Mouse (Mus musculus): ENCODE data around the gene Snrnp35.
A peak's percentile ranks its signal among the peaks of the same experiment; 100 is the strongest.

The Snrnp35 gene

DNA sequence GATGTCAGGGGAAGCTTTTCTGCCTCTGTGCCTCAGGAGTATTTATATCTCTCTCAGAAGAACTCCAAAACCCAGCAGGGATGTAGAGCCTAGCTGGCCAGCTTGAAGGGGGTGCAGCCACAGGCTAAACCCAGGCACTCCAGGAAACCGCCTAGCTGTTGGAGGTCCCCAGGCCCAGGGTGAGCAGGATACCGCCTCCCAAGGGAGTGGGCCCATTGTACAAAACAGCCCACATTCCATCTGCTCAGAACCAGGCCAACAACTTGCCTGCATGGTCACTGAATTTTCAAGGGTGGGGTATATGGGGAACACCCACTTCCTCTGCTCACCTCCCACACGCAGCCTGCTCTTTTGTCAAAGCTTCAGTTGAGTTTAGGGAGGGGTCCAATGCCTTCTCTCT is 17.6 kb downstream of the Snrnp35 start:
- no peak for DNase-seq (ENCODE audit: low spot score)

DNA sequence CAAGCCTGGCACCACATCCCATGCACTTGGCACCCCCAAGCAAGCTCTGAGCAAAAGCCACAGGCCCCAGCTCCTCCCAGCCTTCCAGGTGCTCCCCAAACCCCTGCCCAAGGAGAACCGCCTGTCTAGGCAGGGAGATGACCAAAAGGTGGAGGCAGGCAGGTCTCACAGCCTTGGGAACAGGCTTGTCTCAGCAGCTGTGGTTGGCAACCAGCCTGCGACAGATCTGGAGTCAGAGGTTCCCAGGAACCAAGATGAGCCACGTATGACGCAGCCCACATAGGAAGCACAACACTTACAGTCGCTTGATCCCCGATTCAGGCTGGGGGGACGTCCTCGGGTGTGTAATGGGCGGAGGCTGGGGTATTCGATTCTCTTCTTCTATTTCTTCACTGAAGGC is 18.6 kb downstream of the Snrnp35 start:
- DNase-seq (ENCODE audit: low spot score) = no peak

DNA sequence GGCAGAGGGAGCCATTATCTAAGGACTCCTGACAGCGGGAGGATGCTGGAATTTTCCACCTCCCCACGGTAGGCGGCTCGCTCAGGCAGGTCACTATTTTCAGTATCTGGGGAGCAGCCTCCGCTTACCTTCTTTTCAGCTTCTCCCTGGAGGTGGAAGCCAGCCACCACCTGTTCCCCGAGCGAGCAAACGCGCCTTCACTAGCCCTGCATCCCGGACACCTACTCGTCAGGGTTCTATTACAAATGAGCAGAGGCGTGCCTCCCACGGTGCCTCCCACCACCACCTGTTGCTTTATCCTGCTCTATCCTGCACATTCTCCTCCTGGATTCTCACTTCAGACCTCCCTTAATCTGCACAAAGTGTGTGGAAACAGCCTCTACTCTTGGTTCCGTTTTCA is 20.8 kb downstream of the Snrnp35 start:
- no peak for DNase-seq (ENCODE audit: low spot score)

DNA sequence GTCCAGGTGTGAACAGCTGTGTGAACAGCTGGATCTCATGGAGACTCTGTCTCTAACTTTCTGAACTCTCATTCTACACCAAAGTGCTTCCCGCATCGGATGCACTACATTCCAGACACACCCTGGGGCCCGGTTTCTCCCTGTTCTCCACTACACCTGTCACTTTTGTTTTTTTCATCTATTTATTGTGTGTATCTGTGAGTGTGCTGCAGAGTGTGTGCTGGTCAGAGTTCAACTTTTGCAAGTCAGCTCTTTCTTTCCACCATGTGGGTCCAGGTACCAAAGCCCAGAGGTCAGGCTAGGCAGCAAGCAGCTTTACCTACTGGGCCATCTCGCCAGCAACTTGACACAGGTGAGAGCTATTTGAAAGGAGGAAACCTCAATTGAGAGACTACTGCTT is 22.3 kb downstream of the Snrnp35 start:
- DNase-seq (ENCODE audit: low spot score) = no peak

DNA sequence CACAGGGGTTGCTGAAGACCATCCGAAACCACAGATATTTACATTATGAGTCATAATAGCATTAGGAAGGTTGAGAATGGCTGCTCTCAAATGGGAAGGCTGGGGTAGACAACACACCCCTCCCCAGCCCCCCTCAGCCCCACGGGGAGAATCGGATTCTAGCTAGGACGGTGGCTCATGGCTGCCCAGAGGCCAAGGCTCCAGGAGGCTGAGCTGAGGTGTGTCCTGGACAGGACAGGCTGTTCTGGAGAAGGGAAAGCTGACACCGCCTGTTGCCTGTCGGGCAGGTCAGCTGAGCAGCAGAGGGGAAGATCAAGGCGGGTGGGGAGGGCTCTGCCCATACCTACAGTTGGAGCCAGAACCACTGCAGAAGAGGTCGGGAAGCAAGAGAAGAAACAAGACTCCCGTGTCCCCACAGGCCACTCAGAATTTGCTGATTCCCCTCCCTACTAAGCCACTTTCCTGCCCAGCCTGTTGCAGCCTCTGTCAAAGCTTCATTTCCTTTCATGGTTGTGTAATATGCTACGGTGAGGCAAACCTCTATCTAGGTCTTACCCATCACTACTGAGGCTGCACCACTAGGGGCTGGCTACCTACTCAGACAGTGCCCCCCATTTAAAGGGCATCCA is 23.9 kb downstream of the Snrnp35 start:
- no peak for DNase-seq (ENCODE audit: low spot score)

DNA sequence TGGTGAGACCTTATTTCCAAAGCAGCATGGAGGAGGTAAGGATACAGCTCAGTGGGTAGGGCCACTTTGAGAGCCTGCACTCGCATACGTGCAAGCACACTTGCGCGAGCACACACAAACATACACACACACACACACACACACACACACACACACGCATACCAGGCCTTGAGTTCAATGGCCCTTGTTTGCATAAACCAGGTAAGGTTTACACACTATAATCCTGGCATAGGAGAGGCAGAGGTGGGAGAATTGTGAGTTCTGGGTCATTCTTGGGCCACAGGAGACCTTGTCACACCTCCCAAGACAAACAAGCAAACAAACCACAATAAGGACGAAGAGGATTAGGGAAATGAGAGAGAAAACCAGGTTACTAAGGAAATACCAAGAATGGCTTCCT is 26.3 kb downstream of the Snrnp35 start:
- DNase-seq (ENCODE audit: low spot score) = no peak

DNA sequence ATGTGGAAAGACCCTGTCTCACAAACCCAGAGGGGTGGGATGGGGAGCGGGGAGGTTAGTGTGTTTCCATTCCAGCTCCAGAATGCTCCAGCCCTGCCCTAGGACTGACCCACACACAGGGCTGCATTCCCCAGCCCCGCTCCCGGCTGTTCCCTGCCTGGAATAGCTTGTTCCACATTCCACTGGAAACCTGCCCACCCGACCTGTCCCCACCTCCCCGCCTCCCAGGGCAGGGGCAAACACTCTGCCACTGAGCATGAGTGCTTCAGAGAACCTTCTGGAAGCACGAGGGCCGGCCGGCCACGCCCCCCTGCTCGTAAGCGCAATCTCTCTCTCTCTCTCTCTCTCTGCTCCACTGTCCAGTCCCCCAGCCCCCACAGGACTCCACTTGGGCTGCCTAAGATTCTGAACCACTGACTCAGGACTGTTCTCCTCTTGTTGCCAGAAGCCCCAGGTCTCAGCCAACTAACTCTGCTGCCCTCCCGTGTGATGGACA is 26.9 kb downstream of the Snrnp35 start:
- DNase-seq (ENCODE audit: low spot score) = no peak

DNA sequence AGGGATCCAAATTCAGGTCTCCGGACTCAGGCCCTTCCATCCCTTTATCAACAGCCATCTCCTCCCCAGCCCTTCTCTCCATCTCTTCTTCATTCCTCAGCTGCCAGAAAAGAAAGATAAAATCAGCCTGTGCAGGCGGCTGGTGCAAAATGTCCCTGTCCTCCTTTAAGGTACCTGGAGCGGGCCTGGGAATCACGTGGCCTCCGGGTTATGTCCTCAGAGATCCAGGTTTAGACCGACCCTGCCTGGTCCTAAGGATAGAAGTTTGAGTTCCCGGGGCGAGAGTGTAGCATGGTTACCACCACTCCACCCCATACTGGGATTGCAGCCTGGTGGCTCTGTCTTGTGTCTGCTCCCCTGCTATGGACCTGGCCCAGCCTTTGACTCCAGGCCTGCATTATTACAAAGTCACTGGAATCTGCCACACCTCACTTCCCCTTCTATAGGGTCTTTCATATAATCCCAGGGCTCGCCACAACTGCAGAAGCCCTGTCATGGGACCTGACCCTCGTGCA is 27.7 kb downstream of the Snrnp35 start:
- no peak for DNase-seq (ENCODE audit: low spot score)

DNA sequence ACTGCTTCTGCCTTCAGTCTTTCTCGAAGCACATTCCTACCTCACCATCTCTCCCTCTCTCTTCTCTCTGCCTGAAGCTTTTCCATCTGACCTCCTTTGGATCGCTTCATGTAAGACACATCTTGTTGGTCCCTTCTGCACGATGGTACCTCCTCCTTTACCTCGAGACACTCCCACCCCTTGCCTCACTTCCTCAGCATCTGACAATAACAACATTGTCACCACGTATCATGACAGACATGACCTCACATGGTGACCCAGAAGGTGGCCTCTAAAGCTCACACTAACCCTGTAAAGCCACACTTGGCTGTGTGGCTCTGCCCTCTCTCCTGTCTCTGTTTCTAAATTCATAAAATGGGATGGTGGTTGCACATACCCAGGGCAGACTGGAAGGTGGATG is 32.9 kb downstream of the Snrnp35 start:
- no peak for DNase-seq (ENCODE audit: low spot score)

DNA sequence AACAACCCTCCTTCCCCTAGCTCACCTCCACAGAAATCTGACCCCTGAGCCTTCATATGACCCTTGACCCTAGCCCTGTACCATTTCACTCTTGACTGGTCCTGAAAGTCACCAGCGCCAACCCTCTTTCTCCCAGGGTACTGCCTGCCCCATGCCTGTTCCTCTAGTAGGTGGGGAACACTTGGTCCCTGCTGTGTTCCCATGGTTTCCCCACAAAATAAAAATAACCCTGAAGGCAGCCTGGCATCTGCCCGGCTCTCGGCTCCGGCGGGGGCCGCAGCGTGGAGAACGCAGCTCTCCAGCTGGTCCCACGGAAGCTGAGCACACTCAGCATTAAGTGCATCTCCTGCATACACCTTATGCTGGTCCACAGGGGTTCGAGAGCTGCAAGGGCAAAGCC is 35.7 kb downstream of the Snrnp35 start:
- DNase-seq (ENCODE audit: low spot score) = no peak

DNA sequence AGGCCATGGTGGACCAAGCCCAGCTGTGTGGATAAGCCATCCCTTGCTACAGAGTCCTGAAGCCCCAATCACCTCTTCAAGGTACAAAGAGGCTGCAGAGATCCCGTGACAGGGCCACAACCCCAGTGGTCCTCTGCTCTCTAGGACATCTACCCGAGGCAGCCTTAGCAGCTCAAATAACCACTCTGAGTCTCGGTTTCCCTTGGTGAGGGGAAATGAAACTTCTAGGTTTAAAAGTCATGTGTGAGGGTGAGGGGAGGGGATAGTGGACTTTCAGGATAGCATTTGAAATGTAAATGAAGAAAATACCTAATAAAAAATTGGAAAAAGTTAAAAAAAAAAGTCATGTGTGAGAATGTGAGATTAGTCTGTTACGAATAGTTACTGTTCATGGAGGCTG is 38.7 kb downstream of the Snrnp35 start:
- DNase-seq (ENCODE audit: low spot score) = no peak

DNA sequence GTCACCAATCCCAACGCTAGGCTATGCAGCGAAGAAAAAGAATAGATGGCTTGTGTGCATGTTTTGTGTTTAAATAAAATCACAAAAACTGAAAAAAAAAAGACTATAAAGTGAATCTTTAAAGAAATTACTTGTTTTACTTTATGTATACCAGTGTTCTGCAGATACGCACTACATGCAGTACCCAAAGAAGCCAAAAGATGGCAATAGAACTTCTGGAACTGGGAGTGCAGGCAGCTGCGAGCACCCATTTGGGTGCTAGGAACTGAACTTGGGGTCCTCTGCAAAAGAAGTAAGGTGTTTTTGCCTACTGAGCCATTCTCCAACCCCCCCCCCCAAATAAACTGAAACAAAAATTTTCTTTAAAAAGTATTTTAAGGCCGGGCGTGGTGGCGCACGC is 40.1 kb downstream of the Snrnp35 start:
- DNase-seq (ENCODE audit: low spot score) = no peak

DNA sequence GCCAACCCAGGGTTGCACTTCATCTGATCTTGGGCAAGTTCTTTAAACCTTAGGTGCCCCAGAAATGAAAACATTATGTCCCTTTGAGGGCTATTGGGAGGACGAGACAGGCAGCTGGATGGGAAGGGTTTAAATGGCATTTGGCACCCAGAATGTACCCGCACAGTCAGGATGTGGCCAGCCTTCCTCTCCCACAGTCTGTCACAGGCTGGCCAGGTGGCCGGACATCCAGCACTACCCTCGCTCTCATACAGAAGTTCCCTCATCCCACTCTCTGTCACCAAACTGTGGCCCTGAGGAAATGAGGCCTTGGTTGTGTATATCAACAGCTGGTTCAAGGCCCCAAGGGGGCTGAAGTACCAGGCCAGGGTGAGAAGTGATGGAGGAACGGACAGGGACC is 42.0 kb downstream of the Snrnp35 start:
- DNase-seq (ENCODE audit: low spot score) = no peak

DNA sequence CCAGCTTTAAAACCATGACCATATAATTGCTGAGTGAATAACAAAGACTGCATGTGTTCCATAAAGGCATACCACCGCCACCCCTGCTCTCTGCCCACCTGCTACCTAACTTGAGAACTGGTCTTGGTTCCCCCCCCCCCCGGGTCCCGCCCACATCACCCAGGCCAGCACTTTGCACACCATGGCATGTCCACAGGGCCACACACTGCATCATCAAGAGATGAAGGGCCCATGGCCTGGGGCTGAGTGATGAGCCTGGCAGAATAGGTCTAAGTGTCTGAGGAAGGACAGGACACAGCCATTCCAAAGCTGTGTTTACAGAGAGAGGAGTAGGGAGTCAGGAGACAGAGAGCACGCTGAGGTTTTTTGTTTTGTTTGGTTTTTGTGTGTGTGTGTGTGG is 45.4 kb downstream of the Snrnp35 start:
- no peak for DNase-seq (ENCODE audit: low spot score)

DNA sequence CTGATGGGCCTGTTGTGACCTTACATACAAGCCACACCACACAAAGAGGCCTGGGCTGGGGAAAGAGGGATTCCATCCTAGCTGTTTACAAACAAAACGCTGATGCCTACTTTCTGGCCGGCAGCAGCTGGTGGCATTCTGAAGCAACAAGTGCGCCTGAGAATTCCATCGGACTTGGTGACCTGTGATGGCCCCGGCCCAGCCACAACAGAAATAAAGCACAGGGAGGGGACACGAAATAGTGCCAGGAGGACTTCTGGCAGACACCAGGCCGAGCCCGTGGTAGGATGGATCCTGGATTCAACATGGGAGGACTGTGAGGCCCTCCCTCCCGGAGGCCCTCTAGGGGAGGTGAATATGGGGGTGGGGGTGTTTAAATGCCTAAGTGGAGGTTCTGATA is 45.9 kb downstream of the Snrnp35 start:
- DNase-seq (ENCODE audit: low spot score) = no peak

DNA sequence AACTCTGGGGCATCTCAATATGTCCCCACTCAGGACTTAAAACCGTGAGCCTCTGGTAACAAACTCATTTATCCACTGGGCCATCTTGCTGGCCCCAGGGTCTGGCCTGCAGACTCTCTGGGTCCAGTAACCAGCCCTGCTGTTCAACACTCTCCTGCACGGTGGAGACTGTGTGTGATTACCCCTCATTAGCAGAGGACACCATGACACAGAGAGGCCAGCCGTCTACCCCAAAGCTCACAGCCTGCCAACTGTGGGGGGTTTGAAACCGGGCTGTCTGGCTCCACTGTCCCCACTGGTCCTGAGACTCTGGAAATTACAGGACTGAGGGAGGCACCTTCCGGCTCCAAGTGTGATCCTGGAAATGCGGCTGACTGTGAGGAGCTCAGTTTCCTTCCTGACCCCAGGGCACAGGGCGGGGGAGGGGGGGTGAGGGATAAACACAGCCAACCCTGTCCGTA is 46.3 kb downstream of the Snrnp35 start:
- no peak for DNase-seq (ENCODE audit: low spot score)

DNA sequence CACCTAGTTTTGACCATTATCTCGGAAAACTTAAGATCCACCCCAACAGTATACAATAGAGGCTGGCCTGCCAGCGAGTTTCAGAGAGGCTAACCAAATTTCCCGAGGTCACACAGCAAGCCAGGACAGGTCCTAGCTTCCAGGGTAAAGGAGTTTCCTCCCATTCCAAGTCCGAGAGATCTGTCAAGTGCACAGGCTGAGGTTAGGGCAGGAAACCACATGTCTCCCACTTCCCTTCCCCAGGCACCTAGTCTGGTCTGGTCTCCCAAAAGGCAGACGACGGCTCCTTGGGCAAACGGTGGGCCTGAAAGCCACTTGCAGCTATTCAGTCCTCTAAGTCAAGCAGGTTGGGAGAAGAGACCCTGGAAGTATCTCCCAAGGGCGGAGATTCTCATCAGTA is 46.8 kb downstream of the Snrnp35 start:
- no peak for DNase-seq (ENCODE audit: low spot score)

DNA sequence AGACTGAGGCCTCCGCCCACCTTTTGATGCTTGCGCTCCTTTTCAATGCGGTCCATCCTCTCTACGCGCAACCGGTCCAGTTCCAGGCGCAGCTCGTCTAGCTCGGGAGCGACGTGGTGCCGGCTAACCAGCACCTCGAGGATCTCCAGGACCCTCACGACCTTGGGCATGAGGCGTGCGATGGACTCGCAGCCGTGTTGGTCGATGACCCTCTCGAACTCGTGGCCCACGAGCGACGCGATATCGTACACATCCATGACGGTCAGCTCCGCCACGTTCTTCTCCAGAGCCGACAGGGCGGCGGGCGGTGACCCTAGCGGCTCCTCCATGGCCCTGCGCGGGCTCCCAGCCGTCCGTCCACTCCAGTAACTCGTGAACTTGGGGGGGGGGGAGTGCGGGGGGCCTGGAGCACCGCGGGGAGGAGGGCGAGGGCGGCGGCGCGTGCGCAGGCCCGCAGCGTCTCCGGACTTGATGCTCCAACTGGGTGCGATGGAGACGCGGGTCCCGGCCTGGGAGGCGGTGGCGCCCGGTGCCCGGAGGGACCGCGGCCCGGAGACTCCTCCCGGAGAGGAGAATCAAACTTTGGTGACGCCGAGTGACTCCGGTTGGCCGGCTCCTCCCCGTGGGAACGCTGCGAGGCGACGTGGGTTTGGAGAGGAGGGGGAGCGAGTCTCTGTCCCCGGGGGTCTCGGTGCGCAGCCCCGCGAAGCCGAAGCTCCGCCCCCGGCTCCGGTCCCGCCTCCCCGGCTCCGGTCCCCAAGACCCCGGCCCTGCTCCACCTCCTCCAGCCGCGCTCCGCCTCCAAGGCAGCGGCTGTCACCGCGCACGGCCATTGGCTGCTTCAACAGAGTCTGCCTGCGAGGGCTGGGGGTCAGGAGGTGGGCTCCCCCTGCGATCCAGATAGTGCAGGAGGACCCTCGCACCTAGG is 48.0 kb downstream of the Snrnp35 start, which contains the start of gene Rilpl1:
TSS of gene Rilpl1 (minus strand) at position 737 of the 928 bp plus-strand sequence.
- DNase-seq (ENCODE audit: low spot score) = peak; percentile 86

DNA sequence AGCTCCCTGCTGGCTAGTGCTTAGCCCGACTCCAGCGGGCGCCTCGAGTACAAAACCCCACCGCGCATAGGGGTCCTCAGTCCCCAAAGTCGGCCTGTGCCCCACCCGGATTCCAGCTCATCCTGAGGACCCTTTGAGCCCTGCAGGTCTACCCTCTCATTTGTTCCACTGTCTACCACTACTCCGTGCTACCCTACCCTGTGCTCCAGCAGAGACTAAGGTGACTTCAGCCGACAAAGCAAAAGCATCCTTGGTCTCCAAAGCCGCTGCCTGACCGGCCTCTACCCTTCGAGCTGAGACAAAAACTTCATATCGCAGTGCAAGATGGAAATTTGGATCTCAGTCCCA is 48.6 kb downstream of the Snrnp35 start:
- DNase-seq (ENCODE audit: low spot score) = no peak

DNA sequence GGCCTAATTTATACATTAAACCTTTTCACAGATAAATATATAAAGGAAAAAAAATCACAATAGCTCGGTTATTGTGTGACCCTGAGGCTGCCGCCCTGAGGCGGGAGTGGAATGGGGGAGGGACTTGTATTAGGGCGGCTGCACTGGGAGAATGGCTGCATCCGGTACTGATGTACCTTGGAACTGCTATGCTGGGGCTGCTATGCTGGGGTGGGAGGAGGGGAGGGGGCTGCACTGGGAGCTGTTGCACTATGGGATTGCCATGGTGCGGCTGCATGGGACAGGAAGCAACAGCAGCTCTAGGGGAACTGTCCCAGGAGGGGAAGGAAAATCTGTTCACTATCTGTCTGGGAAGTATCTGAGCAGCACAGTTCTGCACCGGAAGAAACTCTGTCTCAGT is 49.5 kb downstream of the Snrnp35 start:
- DNase-seq (ENCODE audit: low spot score) = peak; percentile 17

DNA sequence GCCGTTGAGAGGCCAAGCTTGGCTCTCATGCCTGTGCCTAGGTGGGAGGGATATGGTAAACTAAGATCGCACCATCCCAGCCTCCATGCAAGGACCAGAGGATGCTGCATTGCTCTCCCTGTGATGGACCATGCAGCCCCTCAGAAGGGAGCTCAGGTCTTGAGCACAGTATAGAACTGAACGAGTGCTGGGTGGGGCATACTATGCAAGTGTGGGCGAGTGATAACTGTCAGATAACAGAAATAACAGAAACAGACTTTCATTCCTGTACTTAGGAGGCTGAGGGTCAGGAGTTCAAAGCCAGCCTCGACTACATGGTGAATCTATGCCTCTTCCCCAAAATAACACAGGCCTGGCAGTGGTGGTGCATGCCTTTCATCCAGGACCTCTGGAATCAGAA is 52.1 kb downstream of the Snrnp35 start:
- no peak for DNase-seq (ENCODE audit: low spot score)

DNA sequence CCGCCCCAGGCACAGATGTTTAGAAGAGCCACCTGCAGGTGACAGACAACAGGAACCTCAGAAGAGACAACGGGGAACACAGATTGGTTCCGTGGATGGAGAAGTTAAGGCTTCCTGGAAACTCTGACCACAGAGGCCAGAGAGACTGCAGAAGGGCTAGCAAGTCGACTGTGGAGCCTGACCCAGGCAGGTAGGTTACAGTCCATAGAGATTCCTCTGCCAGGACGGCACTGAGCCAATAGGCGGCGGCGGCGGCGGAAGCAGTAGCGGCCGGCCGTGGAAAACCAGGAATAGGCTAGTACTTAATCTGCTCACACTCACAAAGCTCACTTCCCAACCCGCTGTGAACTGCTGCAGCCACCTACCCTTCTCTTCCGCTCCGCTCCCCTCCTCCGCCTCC is 53.8 kb downstream of the Snrnp35 start:
- DNase-seq (ENCODE audit: low spot score) = peak; percentile 60

Data from ovary, postnatal 36 days (tissue).